Mouse (Mus musculus) MEL (cell line): ENCODE measurements around the gene Fmnl2.

Source experiments
- CTCF ChIP-seq, 3 experiments: IDR thresholded peaks in 2 of 3; conservative IDR thresholded peaks in 1 of 3; 2 replicates each; pipeline ENCODE4 v1.5.1; 2011 to 2012; ENCODE audit warnings: low read length in 3 of 3, low read depth in 2 of 3, mild to moderate bottlenecking in 2 of 3, improper control_type of control experiment in 1 of 3, inconsistent platforms in 1 of 3, mixed read lengths in 1 of 3, moderate library complexity in 1 of 3; ENCODE audit not compliant: control insufficient read depth in 1 of 3, insufficient read depth in 1 of 3, poor library complexity in 1 of 3, severe bottlenecking in 1 of 3
- EP300 ChIP-seq, 2 experiments: IDR thresholded peaks; 2 replicates each; pipeline ENCODE4 v1.6.1; 2011; ENCODE audit warnings: improper control_type of control experiment in 2 of 2, low read length in 2 of 2, low read depth in 1 of 2, mild to moderate bottlenecking in 1 of 2
- ETS1 ChIP-seq: IDR thresholded peaks from 2 replicates; pipeline ENCODE4 v1.6.1; 2012; ENCODE audit warnings: low read depth, mild to moderate bottlenecking, inconsistent platforms, low read length, improper control_type of control experiment, moderate library complexity
- GABPA ChIP-seq: IDR thresholded peaks from 2 replicates; pipeline ENCODE4 v1.6.1; 2012; ENCODE audit warnings: low read depth, mild to moderate bottlenecking, inconsistent platforms, low read length, improper control_type of control experiment, moderate library complexity
- JUND ChIP-seq: IDR thresholded peaks from 2 replicates; pipeline ENCODE4 v1.6.1; 2011; ENCODE audit warnings: low read depth, mild to moderate bottlenecking, improper control_type of control experiment, low read length
- KAT2A ChIP-seq: conservative IDR thresholded peaks from 2 replicates; pipeline ENCODE4 v1.6.1; 2012; ENCODE audit warnings: low read depth, low read length, improper control_type of control experiment, inconsistent platforms
- MEF2A ChIP-seq: IDR thresholded peaks from 2 replicates; pipeline ENCODE4 v1.6.1; 2014; ENCODE audit warnings: low read depth, mild to moderate bottlenecking, inconsistent platforms, low read length, improper control_type of control experiment; ENCODE audit not compliant: poor library complexity, insufficient replicate concordance, severe bottlenecking; ENCODE audit errors: extremely low read depth
- MYC ChIP-seq: IDR thresholded peaks from 2 replicates; pipeline ENCODE4 v1.6.1; 2011; ENCODE audit warnings: low read depth, mild to moderate bottlenecking, low read length, improper control_type of control experiment, moderate library complexity
- POLR2A ChIP-seq, 2 experiments: IDR thresholded peaks; 2 replicates each; pipeline ENCODE4 v1.6.1; 2011 to 2012; ENCODE audit warnings: low read length in 2 of 2, mild to moderate bottlenecking in 2 of 2, control low read depth in 1 of 2, improper control_type of control experiment in 1 of 2, low read depth in 1 of 2, moderate library complexity in 1 of 2; ENCODE audit not compliant: control insufficient read depth in 1 of 2, insufficient read depth in 1 of 2, poor library complexity in 1 of 2
- POLR2AphosphoS5 ChIP-seq: IDR thresholded peaks from 2 replicates; pipeline ENCODE4 v1.6.1; 2012; ENCODE audit warnings: low read depth, borderline replicate concordance, mild to moderate bottlenecking, inconsistent platforms, low read length, moderate library complexity, mixed read lengths
- RAD21 ChIP-seq: IDR thresholded peaks from 2 replicates; pipeline ENCODE4 v1.6.1; 2011; ENCODE audit warnings: mild to moderate bottlenecking, low read depth, low read length, improper control_type of control experiment
- RCOR1 ChIP-seq: IDR thresholded peaks from 2 replicates; pipeline ENCODE4 v1.6.1; 2012; ENCODE audit warnings: low read depth, mild to moderate bottlenecking, inconsistent platforms, low read length, improper control_type of control experiment
- TCF12 ChIP-seq: IDR thresholded peaks from 2 replicates; pipeline ENCODE4 v1.6.1; 2014; ENCODE audit warnings: low read depth, mild to moderate bottlenecking, inconsistent platforms, low read length, improper control_type of control experiment, moderate library complexity
- USF1 ChIP-seq: IDR thresholded peaks from 2 replicates; pipeline ENCODE4 v1.6.1; 2014; ENCODE audit warnings: low read depth, mild to moderate bottlenecking, inconsistent platforms, low read length, improper control_type of control experiment, moderate library complexity

DNA sequence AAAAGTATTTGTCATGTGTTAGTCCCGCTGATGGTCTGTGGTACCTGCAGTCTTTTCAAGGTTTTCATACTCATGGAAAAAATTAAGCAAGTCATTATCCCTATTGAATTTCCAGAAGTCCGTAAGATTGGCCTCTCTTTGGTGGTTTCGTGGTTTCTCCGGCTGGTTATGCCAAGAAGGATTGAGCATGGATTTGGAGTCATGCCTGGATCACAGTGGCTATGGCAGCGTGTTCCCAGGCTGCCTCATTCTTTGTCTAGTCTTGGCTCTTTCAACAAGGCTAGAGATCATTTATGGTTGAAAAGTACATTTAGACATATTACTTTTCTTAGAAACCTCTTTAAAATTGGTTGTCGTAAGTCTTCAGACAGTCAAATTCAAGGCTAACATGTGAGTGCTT lies 192.7 kb downstream of the Fmnl2 start:
- TF ChIP-seq POLR2A (IDR thresholded peaks at IDR 0.05; ENCODE audit: control insufficient read depth in 1 of 2, insufficient read depth in 1 of 2, low read depth in 1 of 2, low read length in 2 of 2, poor library complexity in 1 of 2) (no peak), USF1 (no peak), CTCF (IDR thresholded peaks at IDR 0.05 in 2 of 3, conservative IDR thresholded peaks at IDR 0.05 in 1 of 3; ENCODE audit: control insufficient read depth in 1 of 3, insufficient read depth in 1 of 3, low read depth in 2 of 3, low read length in 3 of 3, poor library complexity in 1 of 3, severe bottlenecking in 1 of 3) (no peak), RAD21 (no peak), JUND (no peak), ETS1 (no peak), MYC (no peak), GABPA (no peak), POLR2AphosphoS5 (no peak), TCF12 (no peak), RCOR1 (no peak), MEF2A (no peak), EP300 (IDR thresholded peaks at IDR 0.05; ENCODE audit: low read depth in 1 of 2, low read length in 2 of 2) (no peak), KAT2A (no peak)
